Mouse (Mus musculus): ENCODE measurements around the gene Med12l. TPM values are rescaled to one million over a fixed set of nuclear protein-coding genes. Genes with fewer than 3 reads are reported as not detected.

Med12l gene
- polyA plus RNA-seq, 1 experiment from 2014 or later, result 3.6 TPM

DNA sequence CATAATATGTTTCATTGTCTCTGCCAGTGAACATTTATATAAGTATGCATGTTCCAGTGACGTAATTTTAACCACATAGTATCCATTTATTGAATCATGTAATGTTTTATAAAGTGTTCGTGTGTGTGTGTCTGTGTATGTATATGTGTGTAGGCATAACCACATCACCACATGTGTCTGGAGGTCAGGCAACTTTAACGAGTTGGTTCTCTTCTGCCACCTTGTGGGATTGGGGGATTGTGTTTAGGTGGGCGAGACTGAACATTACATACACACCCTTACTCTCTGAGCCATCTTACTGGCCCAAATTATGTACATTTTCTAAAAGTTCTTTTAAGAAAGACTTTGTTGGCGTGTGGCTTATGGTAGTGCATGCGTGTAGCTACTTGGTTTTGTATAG is 162.9 kb downstream of the Med12l start:
- DNase-seq (ENCODE audit: low spot score) (no peak), ATAC-seq (replicated peaks; ENCODE audit: low FRiP score) (0 out of 2 replicates have a peak, but pooled peaks have one; percentile 12)
- 80% methylated on average over 6 of the region's 6 CpGs for whole genome bisulfite sequencing

DNA sequence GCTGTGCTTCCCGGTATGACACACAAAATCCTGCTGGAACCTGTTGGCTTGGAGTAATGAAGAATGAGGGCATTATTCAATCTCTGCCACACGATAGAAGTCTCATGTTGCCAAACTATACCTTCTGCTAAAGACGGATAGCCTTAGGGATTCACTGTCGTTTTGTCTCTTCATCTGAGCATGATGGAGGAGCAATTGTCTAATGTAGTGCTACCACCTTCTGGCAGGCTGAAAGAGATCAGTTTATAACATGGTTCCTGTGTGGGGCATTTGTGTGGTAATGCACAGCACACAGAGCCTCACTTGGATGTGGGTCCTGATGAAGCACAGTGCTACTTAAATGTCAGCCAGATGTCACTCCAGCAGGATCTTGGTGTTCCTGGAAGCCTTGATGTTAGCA is 163.6 kb downstream of the Med12l start:
- DNase-seq (ENCODE audit: low spot score), result no peak
- Histone ChIP-seq H3K27me3 (replicated peaks; ENCODE audit: control insufficient read depth, insufficient read depth, low read length) (no peaks in the 10 kb centered on the region; the same call in 1 of the 2 replicates), H3K9me3 (ENCODE audit: control insufficient read depth, low read length) (no peaks in the 10 kb centered on the region), H3K9ac (ENCODE audit: low read depth, low read length) (no peak overlapping the region), H3K4me1 (replicated peaks; ENCODE audit: control insufficient read depth, insufficient read depth, low read length) (no peaks in the 10 kb centered on the region), H3K27ac (ENCODE audit: low read depth, low read length) (no peak overlapping the region), H3K4me2 (no peak overlapping the region), H3K4me3 (ENCODE audit: low read depth, low read length) (no peak overlapping the region), H3K36me3 (ENCODE audit: control insufficient read depth, insufficient read depth, low read length) (no peaks in the 10 kb centered on the region)
- no peak for ATAC-seq (replicated peaks; ENCODE audit: low FRiP score)
- WGBS, result 79% methylated on average over 4 of the region's 4 CpGs

More for the DNA sequence above, 162.9 kb downstream of the Med12l start:
- Histone ChIP-seq H3K27me3 (replicated peaks; ENCODE audit: control insufficient read depth, insufficient read depth, low read length) (no peaks in the 10 kb centered on the region), H3K9ac (ENCODE audit: low read depth, low read length) (no peak overlapping the region), H3K27ac (ENCODE audit: low read depth, low read length) (no peak overlapping the region), H3K4me2 (no peak overlapping the region), H3K4me1 (replicated peaks; ENCODE audit: control insufficient read depth, insufficient read depth, low read length) (no peaks in the 10 kb centered on the region), H3K4me3 (ENCODE audit: low read depth, low read length) (no peak overlapping the region), H3K36me3 (ENCODE audit: control insufficient read depth, insufficient read depth, low read length) (no peaks in the 10 kb centered on the region), H3K9me3 (ENCODE audit: control insufficient read depth, low read length) (no peaks in the 10 kb centered on the region)

DNA sequence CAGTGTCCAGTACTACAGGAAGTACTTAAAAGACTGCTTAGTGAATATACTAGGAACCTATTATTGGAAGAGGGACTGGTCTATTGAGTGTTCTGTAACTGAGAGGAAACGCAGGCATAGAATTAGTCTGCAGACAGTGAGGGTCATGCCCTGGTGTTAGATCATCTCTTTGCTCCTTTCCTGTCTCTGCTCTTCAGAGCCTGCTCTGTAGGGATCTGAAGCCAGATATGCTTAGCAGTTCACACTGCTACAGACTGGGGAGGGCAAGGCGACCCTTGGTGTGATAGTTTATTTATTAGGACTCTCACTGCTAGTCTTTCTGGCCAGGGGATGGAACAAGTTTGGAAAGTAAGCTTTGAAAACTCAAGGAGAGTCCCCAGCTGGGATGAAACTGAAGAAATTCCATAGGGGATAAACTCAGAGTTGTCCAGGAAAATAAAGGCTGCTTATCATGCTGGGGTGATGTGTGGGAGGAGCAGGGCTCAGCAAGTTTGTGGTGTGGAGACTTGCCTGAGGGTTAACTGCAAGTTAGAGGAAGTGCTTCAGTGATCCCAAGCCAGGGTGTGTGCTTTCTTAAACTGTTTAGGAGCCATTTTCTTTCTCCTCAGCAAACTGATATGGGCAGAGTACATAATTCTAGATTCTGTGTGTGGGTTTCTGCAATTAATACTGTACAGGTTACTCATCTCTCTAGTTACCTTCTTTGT is 164.4 kb downstream of the Med12l start:
- WGBS, result 41% methylated on average over 2 of the region's 2 CpGs
- H3K27me3 ChIP-seq (replicated peaks; ENCODE audit: control insufficient read depth, insufficient read depth, low read length), result no peaks in the 10 kb centered on the region; the same call in 1 of the 2 replicates
- H3K4me2 ChIP-seq, result no peak overlapping the region
- no peaks in the 10 kb centered on the region for H3K36me3 ChIP-seq (ENCODE audit: control insufficient read depth, insufficient read depth, low read length)
- no peak overlapping the region for H3K4me3 ChIP-seq (ENCODE audit: low read depth, low read length)
- H3K9me3 ChIP-seq (ENCODE audit: control insufficient read depth, low read length), result no peaks in the 10 kb centered on the region
- ATAC-seq (replicated peaks; ENCODE audit: low FRiP score) (no peak), DNase-seq (ENCODE audit: low spot score) (no peak)
- no peak overlapping the region for H3K9ac ChIP-seq (ENCODE audit: low read depth, low read length)
- no peak overlapping the region for H3K27ac ChIP-seq (ENCODE audit: low read depth, low read length)
- H3K4me1 ChIP-seq (replicated peaks; ENCODE audit: control insufficient read depth, insufficient read depth, low read length), result no peaks in the 10 kb centered on the region

DNA sequence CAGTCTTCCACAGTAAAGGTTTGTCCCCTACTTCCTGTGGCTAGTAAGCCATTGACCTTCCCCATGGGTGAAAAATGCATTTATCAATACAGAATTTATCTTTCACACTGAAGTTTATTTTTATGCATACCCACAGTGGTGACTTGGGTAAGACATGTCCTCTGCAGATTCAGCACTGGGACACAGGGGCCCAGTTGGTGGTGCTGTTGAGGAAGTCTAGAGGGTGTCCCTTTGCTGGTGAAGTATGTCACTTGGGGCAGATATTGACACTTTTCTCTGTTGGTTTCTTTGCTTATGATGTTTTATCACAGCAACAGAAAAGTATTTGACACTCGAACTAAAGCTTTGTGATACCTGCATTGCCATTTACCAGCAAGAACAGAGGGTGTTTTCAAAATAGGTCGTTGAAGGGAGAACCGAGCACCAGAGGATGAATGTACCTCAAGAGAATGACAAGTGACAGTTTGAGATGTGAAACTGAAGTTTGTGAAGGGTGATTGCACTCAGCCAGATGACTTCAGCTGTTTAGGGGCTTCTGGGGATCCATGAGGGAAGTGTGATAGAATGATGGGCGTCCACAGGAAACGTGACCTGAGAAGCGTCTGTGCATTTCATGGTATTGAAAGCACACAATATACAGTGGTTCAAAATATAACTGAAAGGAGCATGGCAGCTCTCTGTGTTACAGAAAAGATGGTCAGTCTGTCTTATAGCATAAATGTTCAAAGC is 169.0 kb downstream of the Med12l start:
- Histone ChIP-seq H3K4me2 (no peak overlapping the region), H3K4me1 (replicated peaks; ENCODE audit: control insufficient read depth, insufficient read depth, low read length) (no peaks in the 10 kb centered on the region), H3K27ac (ENCODE audit: low read depth, low read length) (no peak overlapping the region), H3K4me3 (ENCODE audit: low read depth, low read length) (no peak overlapping the region), H3K9ac (ENCODE audit: low read depth, low read length) (no peak overlapping the region), H3K36me3 (ENCODE audit: control insufficient read depth, insufficient read depth, low read length) (no peaks in the 10 kb centered on the region), H3K27me3 (replicated peaks; ENCODE audit: control insufficient read depth, insufficient read depth, low read length) (no peaks in the 10 kb centered on the region; the same call in 1 of the 2 replicates), H3K9me3 (ENCODE audit: control insufficient read depth, low read length) (no peaks in the 10 kb centered on the region)
- ATAC-seq (replicated peaks; ENCODE audit: low FRiP score) (no peak), DNase-seq (ENCODE audit: low spot score) (no peak)
- 67% methylated on average over 6 of the region's 6 CpGs for WGBS

DNA sequence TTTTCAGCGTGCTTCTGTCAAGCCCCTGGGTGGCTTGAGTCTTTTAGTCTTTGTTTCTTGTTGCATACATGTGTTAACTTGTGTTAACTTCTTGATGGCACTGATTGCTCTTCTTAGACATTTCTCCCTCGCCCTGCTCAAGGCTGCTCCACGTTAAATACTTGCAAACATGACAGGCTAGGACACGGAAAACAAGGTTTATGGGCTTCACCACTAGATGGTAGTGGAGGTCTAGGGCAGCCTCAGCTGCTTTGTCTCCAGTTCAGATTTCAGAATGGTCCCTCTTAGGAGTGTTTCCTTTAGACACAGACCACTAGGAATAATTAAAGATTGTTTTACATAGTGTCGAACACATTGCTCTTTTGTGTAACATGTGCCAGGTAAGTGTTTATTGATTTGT is 169.6 kb downstream of the Med12l start:
- WGBS, result 40% methylated on average over 5 of the region's 5 CpGs
- H3K27me3 ChIP-seq (replicated peaks; ENCODE audit: control insufficient read depth, insufficient read depth, low read length), result no peaks in the 10 kb centered on the region; the same call in 1 of the 2 replicates
- no peak for ATAC-seq (replicated peaks; ENCODE audit: low FRiP score)
- no peak overlapping the region for H3K9ac ChIP-seq (ENCODE audit: low read depth, low read length)
- no peak overlapping the region for H3K27ac ChIP-seq (ENCODE audit: low read depth, low read length)
- no peaks in the 10 kb centered on the region for H3K36me3 ChIP-seq (ENCODE audit: control insufficient read depth, insufficient read depth, low read length)
- DNase-seq (ENCODE audit: low spot score), result no peak
- H3K4me3 ChIP-seq (ENCODE audit: low read depth, low read length), result no peak overlapping the region
- no peaks in the 10 kb centered on the region for H3K4me1 ChIP-seq (replicated peaks; ENCODE audit: control insufficient read depth, insufficient read depth, low read length)
- no peak overlapping the region for H3K4me2 ChIP-seq
- no peaks in the 10 kb centered on the region for H3K9me3 ChIP-seq (ENCODE audit: control insufficient read depth, low read length)

DNA sequence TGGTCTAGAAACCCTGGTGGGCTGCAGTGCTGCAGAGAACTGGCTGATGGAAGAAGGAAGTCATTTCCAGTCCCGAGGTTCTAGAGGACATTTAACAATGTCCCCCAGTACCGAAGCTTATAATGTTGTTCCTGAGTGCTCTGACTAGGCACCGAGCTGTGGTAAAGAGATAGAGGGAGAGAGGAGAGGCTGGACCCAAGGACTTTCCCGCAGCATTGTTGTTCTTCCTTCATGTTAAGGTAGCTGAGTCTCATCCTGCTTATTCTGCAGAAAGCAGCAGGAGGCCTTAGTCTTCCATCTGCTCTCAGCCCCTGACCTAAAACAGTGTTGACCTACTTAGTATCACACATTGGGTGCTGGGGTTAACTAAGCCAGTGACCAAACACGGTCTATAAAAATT is 171.2 kb downstream of the Med12l start:
- no peak for DNase-seq (ENCODE audit: low spot score)
- Histone ChIP-seq H3K4me1 (replicated peaks; ENCODE audit: control insufficient read depth, insufficient read depth, low read length) (no peaks in the 10 kb centered on the region), H3K9ac (ENCODE audit: low read depth, low read length) (no peak overlapping the region), H3K9me3 (ENCODE audit: control insufficient read depth, low read length) (no peaks in the 10 kb centered on the region), H3K36me3 (ENCODE audit: control insufficient read depth, insufficient read depth, low read length) (no peaks in the 10 kb centered on the region), H3K4me3 (ENCODE audit: low read depth, low read length) (no peak overlapping the region), H3K27me3 (replicated peaks; ENCODE audit: control insufficient read depth, insufficient read depth, low read length) (no peaks in the 10 kb centered on the region; the same call in 1 of the 2 replicates), H3K27ac (ENCODE audit: low read depth, low read length) (no peak overlapping the region), H3K4me2 (no peak overlapping the region)
- WGBS, result 60% methylated on average over 5 of the region's 5 CpGs
- ATAC-seq (replicated peaks; ENCODE audit: low FRiP score), result no peak

DNA sequence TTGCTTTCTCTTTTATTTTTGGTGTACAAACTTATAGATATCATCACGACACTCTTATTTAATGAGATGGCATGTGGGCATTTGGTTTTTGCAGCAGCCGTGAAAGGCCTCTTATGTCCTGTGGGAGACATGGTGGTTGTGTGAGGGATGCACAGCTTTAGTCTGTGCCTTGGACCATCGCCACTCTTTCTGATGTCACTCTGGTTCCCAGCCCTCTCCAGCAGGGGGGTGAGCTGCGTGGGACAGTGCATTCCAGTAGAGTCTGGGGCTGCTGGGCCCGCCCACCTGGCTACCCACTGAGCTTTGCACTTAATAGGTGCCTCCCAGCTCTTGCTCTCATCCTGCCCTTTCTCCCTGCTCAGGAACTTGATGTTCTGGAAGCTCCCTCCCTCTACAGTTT is 175.5 kb downstream of the Med12l start:
- ATAC-seq (replicated peaks; ENCODE audit: low FRiP score), result no peak
- H3K9ac ChIP-seq (ENCODE audit: low read depth, low read length), result no peak overlapping the region
- no peak overlapping the region for H3K4me2 ChIP-seq
- H3K36me3 ChIP-seq (ENCODE audit: control insufficient read depth, insufficient read depth, low read length), result no peaks in the 10 kb centered on the region
- WGBS, result 69% methylated on average over 5 of the region's 5 CpGs
- H3K9me3 ChIP-seq (ENCODE audit: control insufficient read depth, low read length), result no peaks in the 10 kb centered on the region
- no peak overlapping the region for H3K27ac ChIP-seq (ENCODE audit: low read depth, low read length)
- H3K4me1 ChIP-seq (replicated peaks; ENCODE audit: control insufficient read depth, insufficient read depth, low read length), result no peaks in the 10 kb centered on the region
- no peaks in the 10 kb centered on the region for H3K27me3 ChIP-seq (replicated peaks; ENCODE audit: control insufficient read depth, insufficient read depth, low read length)
- no peak overlapping the region for H3K4me3 ChIP-seq (ENCODE audit: low read depth, low read length)
- no peak for DNase-seq (ENCODE audit: low spot score)

DNA sequence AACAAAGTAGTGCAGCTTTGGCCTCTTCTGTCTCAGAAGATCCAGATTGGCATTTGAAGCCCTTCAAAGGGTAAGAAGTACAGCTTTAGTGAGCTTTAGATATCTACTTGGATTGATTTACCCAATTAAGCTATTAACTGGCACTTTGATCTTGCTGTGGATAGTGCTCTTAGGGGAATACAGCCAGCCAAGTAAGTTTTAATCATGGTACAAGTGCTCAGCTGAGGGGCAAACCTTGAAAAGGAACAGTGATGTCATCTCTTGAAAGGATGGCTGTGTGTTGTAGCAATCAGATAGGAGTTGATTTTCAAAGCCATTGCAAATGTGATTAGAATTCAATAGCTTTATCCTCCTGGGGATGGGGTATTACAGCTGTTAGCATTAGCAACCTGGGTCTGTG is 176.5 kb downstream of the Med12l start:
- Histone ChIP-seq H3K36me3 (ENCODE audit: control insufficient read depth, insufficient read depth, low read length) (no peaks in the 10 kb centered on the region), H3K4me3 (ENCODE audit: low read depth, low read length) (no peak overlapping the region), H3K9me3 (ENCODE audit: control insufficient read depth, low read length) (no peaks in the 10 kb centered on the region), H3K4me1 (replicated peaks; ENCODE audit: control insufficient read depth, insufficient read depth, low read length) (no peaks in the 10 kb centered on the region), H3K9ac (ENCODE audit: low read depth, low read length) (no peak overlapping the region), H3K27me3 (replicated peaks; ENCODE audit: control insufficient read depth, insufficient read depth, low read length) (no peaks in the 10 kb centered on the region), H3K27ac (ENCODE audit: low read depth, low read length) (no peak overlapping the region), H3K4me2 (no peak overlapping the region)
- no peak for ATAC-seq (replicated peaks; ENCODE audit: low FRiP score)
- DNase-seq (ENCODE audit: low spot score), result no peak

DNA sequence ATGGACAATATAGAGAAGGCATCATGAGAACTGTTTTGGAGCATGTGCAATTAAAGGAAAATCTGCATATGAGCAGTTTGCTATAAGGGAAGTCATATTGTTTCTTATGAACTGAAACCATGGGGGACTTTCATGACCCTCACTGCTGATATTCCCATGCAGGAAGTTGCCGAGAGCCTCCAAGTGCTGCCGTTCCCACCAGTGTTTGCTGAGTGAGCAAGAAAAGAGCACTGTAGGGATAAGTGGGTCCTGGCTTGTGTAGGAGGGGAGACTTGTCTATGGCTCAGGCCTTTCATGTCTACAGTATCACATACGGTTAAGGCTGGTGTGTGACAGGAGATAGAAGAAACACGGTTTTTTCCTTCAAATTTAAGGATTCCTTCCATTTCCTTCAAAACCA is 180.0 kb downstream of the Med12l start:
- Histone ChIP-seq H3K9ac (ENCODE audit: low read depth, low read length) (no peak overlapping the region), H3K36me3 (ENCODE audit: control insufficient read depth, insufficient read depth, low read length) (no peaks in the 10 kb centered on the region), H3K9me3 (ENCODE audit: control insufficient read depth, low read length) (no peaks in the 10 kb centered on the region), H3K4me3 (ENCODE audit: low read depth, low read length) (no peak overlapping the region), H3K4me1 (replicated peaks; ENCODE audit: control insufficient read depth, insufficient read depth, low read length) (no peaks in the 10 kb centered on the region), H3K4me2 (no peak overlapping the region), H3K27ac (ENCODE audit: low read depth, low read length) (no peak overlapping the region), H3K27me3 (replicated peaks; ENCODE audit: control insufficient read depth, insufficient read depth, low read length) (no peaks in the 10 kb centered on the region)
- DNase-seq (ENCODE audit: low spot score), result no peak
- no peak for ATAC-seq (replicated peaks; ENCODE audit: low FRiP score)
- 87% methylated on average over 4 of the region's 4 CpGs for WGBS

Data from liver, embryonic 11.5 days (tissue).